ENCODE assay signal across 10 mouse cellular contexts in the genomic region with DNA sequence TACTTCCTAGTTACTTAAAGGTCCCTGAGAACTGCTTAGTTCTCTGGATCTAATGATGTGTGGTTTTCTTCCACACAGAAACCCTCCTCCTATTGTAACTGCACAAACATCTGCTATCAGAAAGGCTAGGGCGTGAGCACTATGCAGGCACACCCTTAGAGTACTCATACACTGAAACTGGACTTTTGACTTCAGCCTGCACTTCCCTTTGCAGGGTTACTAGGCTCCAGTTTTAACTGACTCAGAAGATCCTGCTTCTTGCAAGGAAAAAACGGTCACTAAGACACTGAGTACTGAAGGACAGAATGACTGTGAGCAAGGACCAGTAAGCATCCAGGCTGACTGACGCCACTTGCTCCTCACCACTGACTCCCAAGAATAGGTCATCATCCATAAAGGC. TPM values are rescaled to one million over a fixed set of nuclear protein-coding genes. Genes with fewer than 3 reads are reported as not detected.
DNase-seq lines count a peak whose midpoint lies in the region; ATAC-seq and TF ChIP-seq lines count a peak whose summit lies in the region.
"Had no signal": no experiment of that assay in that cellular context is flagged by ENCODE, and none has a peak within 500 bp of the region (broad histone marks: within the 10 kb centered on the region; RNA-seq: fewer than 3 reads in every experiment).

No protein-coding gene starts in this region.

- 59% methylated on average over 3 of the region's 3 CpGs for WGBS in kidney, embryonic 16.5 days

- H3K9me3 ChIP-seq in G1E (replicated peaks): no peaks in the 10 kb centered on the region
- no peaks in the 10 kb centered on the region for H3K9me3 ChIP-seq in kidney, embryonic 16.5 days (ENCODE audit: low read length)

- H3K27ac ChIP-seq in kidney, embryonic 16.5 days (ENCODE audit: low read length): 0 out of 2 replicates have a peak overlapping the region, but pooled peaks have one; percentile 2

- no peak for TF ChIP-seq CTCF in G1E (IDR thresholded peaks at IDR 0.05; ENCODE audit: low read depth, low read length)

- ATAC-seq in G1E (ENCODE audit: extremely low read depth, insufficient number of reproducible peaks, low FRiP score, poor library complexity, severe bottlenecking): peak; percentile 52; the same call in 1 of the 2 replicates
- ATAC-seq in kidney, embryonic 16.5 days (ENCODE audit: low FRiP score, low TSS enrichment): no peak
- ATAC-seq in megakaryocyte, adult 5-6 weeks (ENCODE audit: poor library complexity, severe bottlenecking): peak; percentile 59

- H3K4me1 ChIP-seq in G1E (ENCODE audit: insufficient read depth, low read depth, low read length): peaks cover 71% of the 10 kb centered on the region
- H3K4me1 ChIP-seq in kidney, embryonic 16.5 days (ENCODE audit: insufficient read depth, low read length): peaks cover 34% of the 10 kb centered on the region

- H3K4me3 ChIP-seq in G1E (ENCODE audit: low read depth, low read length): no peak overlapping the region; the same call in 1 of the 2 replicates
- no peak overlapping the region for H3K4me3 ChIP-seq in kidney, embryonic 16.5 days (ENCODE audit: low read length)

- H3K36me3 ChIP-seq in G1E (replicated peaks): peaks cover 61% of the 10 kb centered on the region
- no peaks in the 10 kb centered on the region for H3K36me3 ChIP-seq in kidney, embryonic 16.5 days (ENCODE audit: insufficient read depth, low read length)

- no peak overlapping the region; the same call in 1 of the 2 replicates for H3K4me2 ChIP-seq in kidney, embryonic 16.5 days (replicated peaks; ENCODE audit: low read depth, low read length)
- H3K4me2 ChIP-seq: lung, embryonic 14.5 days had no signal

- H3K27me3 ChIP-seq in G1E (ENCODE audit: insufficient read depth, low read length): no peaks in the 10 kb centered on the region
- no peaks in the 10 kb centered on the region for H3K27me3 ChIP-seq in kidney, embryonic 16.5 days (ENCODE audit: insufficient read depth, low read length)

- peak; percentile 21 for DNase-seq in G1E (ENCODE audit: low spot score)
- peak; percentile 33 for DNase-seq in c-Kit-negative CD71-positive TER-119-positive erythroid progenitor cells, embryonic 14.5 days (ENCODE audit: low read depth, low spot score)
- DNase-seq in frontal cortex, adult 2 months (ENCODE audit: extremely low spot score in 1 of 2, low spot score in 1 of 2): no peak
- DNase-seq in urinary bladder, postnatal 25 days (ENCODE audit: low spot score): no peak
- DNase-seq in Muller cell, postnatal 12 days (ENCODE audit: inconsistent ontology term): no peak
- DNase-seq: cerebellum, adult 11-12 months; lung, embryonic 14.5 days; thymus, adult 2 months had no signal

- H3K9ac ChIP-seq in kidney, embryonic 16.5 days (replicated peaks; ENCODE audit: low read length): no peak overlapping the region
- H3K9ac ChIP-seq: lung, embryonic 14.5 days had no signal

RNA-seq across cellular contexts. Expression of a gene that starts 5.3 kb away (rescaled TPM):
- total RNA-seq in G1E (2014; fragmentation: Nextera tagmentation) (260 and 279 TPM in 2 replicates), G1E (2017) (102 and 113 TPM in 2 replicates)
- 186 and 200 TPM in 2 replicates for polyA plus RNA-seq in G1E (2012)
- 23.2 and 24.8 TPM in 2 replicates for polyA plus RNA-seq in kidney, embryonic 16.5 days (2015; fragmentation: Nextera tagmentation; extraction: Ambion mirVana)
- 191 and 192 TPM in 2 replicates for total RNA-seq in megakaryocyte, adult 5-6 weeks (2015)
- 118 and 132 TPM in 2 replicates for total RNA-seq in megakaryocyte, adult 5-6 weeks (2017)
- 92.2 and 92.6 TPM in 2 replicates for polyA plus RNA-seq in frontal cortex, adult 2 months (2012; rRNA removed)

Comparison
In these comparisons a context has a peak if more than half of its experiments do, and no peak if none do; other contexts are left out.
1. DNase-seq: peak in G1E (single experiment) and c-Kit-negative CD71-positive TER-119-positive erythroid progenitor cells, embryonic 14.5 days (single experiment); none in frontal cortex, adult 2 months (0 of 2), urinary bladder, postnatal 25 days (single experiment) and Muller cell, postnatal 12 days (single experiment).